Mouse (Mus musculus) yolk sac, embryonic 10.5 days (tissue): ENCODE measurements at regions not wholly inside any gene's neighbourhood (a gene's known extent, or its start where the extent isn't known, plus 50 kb on each side); places are given as distances from the start of the nearest gene placed in this dataset.

Experiments
- DNase-seq: peaks from one replicate; pipeline ENCODE4 v3.0.0-alpha.2; 2017; ENCODE audit warnings: low spot score

DNA sequence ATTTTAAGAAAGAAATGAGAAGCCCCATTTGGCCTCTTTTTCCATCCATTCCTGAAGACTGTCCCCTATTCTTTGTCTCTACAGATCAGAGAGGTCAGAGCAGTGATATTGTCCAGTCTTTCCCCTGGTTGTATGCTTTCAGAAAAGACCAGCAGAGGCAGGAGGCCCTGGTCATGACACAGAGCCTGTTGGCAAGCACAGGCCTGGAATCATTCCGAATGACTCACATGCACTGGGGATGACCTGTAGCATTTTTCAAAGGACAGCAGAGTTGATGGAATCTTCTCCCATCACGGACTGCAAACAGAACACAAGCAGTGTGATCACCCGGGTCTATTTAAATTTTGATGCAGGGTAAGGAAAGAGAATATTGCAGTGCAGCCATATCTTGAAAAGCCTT lies 50.2 kb upstream of the Nxt1 start:
- no peak for DNase-seq

DNA sequence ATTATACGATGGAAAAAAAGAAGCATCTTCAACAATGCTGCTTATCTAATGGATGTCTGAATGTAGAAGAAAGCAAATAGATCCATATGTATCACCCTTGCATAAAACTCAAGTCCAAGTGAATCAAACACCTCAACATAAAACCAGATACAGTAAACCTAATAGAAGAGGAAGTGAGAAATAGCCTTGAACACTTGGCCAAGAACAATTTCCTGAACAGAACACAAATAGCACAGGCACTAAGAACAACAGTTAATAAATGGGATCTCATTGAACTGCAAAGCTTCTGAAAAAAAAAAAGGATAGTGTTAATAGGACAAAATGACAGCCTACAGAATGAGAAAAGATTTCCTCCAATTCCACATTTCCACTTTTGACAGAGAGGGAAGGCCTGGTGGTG lies 60.5 kb upstream of the Nxt1 start:
- no peak for DNase-seq

DNA sequence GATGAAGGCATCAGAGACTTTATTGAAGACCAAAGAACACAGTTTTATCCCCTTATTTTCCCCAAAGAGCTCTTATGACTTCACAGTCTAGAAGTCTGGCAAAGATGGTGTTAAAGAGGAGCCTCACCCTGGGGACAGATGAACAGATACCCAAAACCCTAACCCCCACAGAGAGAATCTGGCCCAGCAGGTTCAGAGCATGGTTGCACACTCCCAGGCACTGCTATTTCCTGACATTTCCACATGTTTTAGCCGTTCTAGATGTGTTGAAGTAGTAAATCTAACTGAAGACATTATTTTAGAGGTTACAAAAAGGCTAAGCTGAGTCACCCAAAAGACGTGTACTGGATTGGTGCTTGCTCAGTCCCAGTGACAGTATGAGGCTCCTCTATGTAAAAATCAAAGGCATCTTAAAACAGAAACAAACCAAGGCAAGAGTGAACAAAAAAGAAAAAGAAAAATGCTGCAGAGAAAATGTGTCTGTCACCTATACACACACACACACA lies 66.9 kb upstream of the Nxt1 start:
- no peak for DNase-seq

DNA sequence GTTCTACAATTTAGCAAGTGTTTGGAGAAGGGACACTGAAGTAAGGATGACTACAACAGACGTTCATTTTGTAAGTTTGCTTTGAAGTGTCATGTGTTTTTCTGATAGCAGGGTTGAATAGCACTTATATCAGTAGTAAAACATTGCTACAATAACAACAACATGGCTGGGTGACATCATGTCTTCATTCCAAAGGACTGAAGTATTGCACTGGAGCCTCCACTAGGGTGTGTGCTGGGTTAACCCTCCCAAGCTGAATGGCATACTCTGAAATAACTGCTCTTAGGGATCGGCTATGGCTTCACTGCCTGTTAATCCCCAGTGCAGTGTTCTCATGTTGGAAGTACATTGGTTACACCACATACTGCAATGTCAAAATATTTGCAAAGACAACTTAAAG lies 68.5 kb upstream of the Nxt1 start:
- no peak for DNase-seq

DNA sequence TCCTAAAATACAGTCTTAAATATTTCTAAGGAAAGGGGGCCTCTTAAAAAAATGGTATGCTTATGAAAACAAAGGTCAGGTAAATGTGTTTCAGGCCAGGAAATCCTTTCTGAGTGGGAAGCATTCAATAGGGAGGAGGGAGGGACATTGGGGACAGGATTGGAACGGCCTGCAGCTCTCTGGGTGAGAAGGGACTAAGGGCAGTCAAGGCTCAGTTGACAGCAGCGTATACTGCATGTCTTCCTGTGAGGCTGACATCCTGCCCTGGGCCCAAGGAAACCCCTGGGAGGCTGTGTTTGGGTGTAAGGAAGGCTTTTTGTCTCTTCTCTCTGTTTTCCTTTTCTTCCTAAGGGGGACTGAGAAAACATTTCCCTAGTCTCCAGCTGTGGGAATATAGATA lies 69.1 kb upstream of the Nxt1 start:
- DNase-seq = no peak

DNA sequence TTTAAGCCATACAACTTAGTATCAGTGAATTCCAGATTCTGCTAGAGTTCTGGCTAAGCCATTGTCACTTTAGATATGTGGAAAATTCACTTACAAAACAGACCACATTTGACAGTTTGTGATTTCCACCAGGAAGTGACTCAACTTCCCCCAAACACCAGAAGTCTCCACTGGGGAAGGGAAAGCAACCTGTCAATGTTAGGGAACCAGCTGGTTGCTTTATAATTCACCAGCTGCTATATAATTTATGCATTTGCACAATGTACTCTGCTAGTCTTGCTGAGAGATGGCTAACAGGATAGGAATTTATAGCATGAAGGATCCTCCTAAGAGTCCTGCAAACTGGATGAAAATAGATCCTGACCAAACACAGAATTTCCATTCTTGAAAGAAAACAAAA lies 72.9 kb upstream of the Nxt1 start:
- DNase-seq = no peak

DNA sequence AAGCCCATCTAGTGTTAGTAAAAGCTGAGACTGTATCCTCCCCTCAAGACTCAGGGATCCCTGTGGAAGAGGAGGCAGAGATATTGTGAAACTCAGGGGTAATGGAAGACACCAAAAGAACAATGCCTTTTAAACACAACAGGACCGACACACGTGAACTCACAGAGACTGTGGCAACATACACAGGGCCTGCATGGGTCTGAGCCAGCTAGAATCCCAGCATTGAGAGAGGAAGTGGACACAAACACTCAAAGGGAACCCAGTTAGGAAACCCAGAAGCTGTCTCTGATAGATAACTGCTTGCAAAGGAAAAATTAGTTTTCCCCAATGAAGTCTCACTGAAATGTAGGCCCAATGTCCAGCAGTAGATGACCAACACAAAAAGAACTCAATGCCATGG lies 75.4 kb upstream of the Nxt1 start:
- no peak for DNase-seq

DNA sequence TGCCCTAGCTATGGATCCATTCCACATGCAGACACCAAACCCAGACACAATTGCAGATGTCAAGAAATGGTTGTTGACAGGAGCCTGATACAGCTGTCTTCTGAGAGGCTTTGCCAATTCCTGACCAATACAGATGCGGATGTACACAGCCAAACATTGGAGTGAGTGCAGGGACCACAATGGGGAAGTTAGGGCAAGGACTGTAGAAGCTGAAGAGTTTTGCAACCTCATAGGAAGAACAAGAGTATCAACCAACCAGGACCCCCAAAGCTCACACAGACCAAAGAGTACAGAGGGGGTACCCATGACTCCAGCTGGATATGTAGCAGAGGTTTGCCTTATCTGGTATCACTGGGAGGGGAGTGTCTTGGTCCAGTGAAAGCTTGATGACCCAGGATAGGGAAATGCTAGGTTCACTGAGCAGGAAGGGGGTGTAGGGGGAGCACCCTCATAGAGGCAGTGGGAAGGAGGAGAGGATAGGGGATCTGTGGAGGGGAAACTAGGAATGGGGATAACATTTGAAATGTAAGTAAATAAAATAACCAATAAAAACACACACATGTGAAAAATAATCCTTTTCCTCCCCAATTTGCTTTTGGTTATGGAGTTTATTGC lies 86.6 kb upstream of the Nxt1 start:
- no peak for DNase-seq

DNA sequence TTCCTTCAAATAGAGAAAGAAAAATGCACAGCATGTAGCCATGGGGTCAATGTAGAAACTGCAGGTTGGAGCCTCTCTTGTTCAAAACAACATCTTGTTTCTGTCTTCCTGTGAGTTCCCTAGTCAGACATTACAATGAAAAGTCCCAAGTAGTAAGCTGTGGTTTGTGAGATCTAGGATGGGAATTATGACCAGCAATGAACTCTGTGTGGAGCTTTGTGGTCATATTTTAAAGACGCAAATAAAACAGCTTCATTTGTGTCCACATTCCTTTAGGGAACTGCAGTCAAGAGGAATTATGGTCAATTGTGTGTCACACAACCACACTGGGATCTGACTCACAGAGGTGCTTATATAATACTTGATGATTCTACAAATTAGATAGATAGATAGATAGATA lies 90.2 kb upstream of the Nxt1 start:
- no peak for DNase-seq

DNA sequence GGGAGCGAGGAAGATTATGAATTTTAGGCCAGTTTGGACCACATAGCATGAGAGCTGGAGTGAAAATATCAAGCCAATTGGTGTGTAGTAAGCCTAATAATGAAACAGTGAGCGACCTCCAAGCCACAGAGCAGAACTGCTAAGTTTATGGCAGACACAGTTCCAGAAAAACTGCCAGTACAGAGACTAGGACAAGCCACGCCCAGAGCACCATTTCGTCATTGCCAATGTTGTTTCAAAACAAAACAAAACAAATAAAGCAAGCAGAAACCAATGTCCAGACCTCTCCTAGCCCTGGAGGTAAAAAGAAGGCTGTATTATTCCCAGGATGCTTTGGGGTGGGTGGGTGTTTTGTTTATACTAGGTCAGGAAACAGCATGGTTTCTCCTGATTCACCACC lies 90.7 kb upstream of the Nxt1 start:
- no peak for DNase-seq

DNA sequence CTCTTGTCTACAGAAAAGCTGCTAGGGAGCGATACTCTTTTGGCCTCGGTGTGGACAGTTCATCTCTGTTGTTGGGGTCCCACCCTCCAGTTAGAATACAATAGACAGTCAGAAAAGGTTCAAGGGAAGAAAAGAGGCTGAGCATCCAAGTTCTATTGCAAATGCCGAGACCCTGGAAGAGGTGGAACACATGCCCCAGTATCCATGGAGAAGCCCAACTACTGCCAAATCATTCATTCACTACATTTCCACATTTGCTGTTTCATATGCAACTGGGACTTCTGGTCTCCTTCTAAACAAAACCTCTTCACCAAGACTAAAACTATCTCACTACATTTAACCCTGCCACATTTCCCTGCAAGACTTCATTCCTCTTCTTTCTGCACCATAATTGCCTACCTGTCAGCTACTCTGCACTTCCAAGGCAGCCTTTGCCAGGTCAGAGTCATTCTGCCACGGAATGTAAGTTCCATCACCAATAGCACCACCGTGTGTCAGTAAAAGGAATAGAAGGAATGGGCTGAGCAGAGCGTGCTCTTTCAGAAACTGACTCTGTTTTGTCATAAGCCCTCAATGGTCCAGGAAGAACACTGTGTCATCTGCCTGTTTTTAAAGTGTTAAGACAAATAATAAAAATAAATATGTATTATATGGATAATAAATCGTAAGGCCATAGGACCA lies 92.0 kb upstream of the Nxt1 start:
- DNase-seq = no peak

DNA sequence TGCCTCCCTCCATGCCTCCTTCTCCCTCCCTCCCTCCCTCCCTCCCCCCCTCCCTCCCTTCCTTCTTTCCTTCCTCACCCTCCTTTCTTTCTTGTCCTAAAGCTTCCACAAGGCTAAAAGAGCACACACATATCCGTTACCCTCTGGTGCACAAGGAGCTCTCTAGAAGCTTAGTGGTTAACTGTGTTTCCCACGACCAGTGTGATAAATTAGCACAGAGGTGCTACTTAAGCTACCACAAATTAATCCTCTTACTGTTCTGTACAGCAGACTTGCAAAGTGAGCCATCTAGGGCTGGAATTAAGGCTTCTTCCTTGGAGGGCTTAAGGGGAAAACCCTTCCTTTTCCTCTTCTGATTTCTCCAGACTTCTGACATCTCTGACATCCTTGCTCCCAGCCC lies 92.8 kb upstream of the Nxt1 start:
- DNase-seq = no peak

DNA sequence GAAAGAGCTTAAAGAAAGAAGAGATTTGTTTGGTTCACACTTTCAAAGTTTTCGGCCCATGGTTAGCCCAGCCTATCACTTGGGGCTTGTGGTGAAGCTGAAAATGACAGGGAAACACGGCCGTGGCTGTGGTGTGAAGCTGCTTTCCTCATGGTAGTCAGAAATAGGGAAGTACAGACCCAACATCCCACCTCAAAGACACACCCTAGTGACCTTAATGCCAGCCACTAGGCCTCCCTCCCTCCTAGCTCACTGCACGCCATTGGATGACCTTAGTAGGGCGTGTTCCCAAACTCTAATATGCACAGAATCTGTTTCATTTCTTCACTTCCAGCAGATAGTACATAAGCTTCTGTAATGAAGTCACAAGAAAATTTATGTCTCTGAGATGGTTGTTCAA lies 93.4 kb upstream of the Nxt1 start:
- DNase-seq = no peak

DNA sequence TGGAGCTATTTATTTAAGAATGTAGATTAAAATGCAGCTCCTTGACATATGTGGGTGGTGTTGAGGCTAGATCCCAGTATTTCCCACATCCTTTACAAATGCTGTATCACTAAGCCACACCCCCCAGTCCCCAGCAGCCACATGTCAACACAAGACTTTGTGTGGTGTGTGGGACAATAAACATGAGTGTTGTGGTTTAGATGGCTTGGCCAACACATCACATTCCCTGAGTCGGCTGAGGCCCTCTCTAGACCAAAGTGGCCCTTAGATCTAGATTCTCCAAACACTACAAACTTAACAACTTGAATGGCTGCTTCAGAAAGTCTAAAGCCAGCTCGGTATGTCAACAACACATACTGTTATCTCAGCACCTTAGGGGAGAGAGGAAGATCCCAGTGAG lies 94.2 kb upstream of the Nxt1 start:
- no peak for DNase-seq

DNA sequence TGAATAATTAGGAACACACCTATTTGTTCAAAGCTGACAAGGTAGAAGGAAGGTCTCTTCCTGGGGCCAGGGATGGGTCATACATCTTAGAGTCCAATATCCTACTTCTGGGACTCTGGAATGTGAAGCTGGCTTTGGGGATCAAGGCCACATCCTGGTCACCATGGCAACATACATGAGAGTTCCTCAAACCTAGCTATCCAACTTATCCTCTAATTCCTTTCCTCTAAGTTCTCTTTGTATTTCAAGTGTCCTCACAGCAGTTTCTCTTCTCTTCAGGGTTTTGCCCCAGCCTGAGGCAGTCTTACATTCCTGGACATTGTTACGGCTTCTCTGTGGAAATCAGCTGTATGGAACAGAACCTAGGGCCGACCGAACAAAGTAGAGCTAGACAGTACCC lies 97.0 kb upstream of the Nxt1 start:
- no peak for DNase-seq

DNA sequence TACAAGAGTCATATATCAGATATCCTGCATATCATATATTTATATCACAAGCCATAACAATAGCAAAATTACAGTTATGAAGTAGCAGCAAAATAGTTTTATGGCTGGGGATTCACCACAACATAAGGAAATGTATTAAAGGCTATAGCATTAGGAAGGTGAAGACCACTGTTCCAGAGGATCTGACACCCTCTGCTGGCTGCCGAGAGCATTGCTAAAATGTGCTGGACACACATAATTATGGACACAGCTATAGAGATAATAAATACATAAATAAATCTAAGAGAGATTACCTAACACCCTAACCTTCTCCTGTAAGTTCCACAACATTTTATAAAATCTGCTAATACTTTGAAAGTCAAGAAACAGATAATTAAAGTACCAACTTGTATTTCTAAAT lies 100.2 kb upstream of the Nxt1 start:
- DNase-seq = no peak

DNA sequence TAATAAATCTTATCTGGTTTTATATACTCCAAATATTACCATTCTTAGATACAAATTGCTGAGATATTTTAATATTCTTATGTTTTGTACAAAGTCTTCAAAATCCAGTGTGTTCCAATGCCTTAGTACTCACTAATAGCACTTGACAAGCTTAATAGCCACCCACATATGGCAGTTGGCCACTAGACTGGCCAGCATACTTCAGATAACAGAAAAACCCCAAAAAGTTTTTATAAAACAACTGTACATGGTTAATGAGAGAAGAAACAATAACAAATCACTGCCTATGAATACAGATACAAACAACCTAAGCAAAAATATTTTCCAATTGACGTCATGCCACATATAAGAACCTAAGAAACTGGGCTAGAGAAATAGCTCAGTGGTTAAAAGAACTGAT lies 100.8 kb upstream of the Nxt1 start:
- no peak for DNase-seq

DNA sequence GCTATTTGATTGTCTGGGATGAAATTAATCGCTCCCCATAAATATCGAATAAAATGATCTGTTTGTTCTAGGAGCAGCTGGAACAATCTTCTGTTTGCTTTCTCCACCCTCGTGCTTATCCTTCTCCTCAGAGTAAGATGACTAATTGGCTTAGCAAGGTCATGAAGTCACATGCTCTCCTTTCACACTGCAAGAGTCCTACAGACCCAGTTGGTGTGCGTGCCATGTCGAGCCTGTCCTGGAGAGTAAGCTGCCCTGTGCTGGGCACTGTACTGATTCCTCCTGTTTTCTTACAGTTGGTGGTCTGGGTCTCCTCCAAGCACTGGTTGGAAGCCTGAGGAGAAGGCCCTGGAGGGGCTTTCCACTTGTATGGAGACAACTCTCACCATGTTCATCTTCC lies 101.4 kb upstream of the Nxt1 start:
- DNase-seq = no peak

DNA sequence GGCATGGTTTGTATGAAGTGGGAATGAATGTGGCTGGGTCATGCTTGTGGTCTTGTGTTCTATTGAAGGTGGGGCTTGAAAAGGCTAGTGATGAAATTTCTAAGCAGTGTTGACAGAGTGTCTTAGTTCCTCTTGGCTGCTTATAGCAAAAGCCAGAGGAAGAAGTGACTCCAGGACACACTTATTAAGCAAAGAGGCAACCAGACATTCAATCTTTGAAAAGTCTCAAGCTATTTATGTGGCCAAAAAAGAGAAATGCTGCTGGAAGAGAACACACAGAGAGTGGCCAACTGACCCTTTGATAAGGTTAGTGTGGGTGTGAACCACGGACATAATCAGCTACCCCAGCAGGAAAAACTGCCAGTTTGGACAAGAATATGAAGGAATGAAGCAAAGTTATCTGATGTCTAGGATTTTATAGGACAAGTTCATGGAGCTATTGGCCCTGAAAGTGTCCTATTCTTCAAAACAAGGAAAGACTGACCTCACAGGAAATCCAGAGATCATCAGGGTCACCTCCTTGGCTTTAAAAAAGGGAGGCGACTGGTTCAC lies 104.4 kb upstream of the Nxt1 start:
- no peak for DNase-seq

DNA sequence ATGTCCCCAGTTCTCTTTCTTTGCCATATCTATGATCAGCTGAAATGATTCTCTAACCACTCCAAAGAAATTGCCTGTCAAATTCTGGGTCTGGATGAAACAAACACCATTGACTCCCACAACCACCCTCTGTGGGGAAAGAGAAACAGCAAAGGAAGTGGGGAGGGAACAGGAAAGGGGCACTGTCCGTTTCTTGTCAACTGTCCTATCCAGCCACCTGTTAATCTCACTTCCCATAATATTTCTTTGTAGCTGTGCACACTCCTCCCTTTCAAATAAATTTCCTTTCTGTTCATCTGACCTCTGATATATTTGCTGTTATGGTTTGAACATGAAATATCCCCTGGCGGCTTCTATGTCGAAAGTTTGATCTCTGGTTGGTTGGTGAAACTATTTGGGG lies 109.0 kb upstream of the Nxt1 start:
- no peak for DNase-seq

DNA sequence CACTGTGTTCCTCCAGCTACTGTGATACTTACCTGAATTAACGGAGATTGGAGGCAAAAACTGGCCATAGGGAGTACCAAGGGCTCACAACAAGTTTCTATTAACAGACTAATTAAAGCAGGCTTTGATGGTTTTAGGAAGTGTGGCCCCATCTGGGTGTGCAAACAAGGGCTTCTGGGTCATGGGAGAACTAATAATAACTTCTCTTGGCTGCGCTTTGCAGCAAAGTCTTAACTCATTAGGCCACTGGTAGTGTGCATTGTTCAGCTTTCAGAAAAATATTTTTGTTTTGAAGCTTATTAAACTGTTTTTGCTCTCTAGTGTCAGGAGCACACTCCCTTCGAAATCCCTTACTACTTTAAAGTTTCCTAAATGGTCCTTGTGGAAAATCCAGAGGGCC lies 110.4 kb upstream of the Nxt1 start:
- no peak for DNase-seq

DNA sequence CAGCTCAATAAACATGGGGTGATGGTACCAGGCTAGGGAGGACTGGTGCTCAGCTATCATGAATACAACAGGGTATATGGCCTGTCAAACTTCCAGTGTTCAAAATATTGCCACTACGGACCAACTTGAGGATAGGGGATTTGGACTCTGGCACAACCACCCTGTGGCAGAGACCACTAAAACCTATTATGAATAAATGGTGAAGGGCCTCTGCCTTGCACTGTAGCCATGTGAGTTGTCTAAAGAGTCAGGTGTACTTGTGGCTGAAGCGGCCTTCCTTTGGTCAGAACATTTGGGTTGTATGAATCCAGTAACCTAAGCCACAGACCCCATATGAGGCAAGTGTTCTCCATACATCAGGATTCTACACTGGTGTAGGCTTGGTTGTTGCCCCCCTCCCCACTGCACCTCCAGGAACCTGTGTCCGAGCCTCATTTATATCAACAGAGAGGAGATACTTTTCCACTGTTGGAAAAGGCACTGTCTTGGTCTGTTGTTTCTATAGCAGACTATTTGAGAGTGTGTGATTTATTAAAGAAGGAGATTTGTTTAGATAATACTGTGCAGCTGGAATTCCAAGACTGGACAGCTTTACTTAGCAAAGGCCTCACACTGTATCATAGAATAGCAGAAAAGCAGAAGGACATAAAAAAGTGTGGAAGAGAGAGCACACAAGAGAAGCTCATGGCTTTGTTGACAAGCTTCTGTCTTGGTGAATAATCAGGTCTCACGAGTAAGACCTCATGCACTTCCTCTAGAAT lies 112.2 kb upstream of the Nxt1 start:
- no peak for DNase-seq

DNA sequence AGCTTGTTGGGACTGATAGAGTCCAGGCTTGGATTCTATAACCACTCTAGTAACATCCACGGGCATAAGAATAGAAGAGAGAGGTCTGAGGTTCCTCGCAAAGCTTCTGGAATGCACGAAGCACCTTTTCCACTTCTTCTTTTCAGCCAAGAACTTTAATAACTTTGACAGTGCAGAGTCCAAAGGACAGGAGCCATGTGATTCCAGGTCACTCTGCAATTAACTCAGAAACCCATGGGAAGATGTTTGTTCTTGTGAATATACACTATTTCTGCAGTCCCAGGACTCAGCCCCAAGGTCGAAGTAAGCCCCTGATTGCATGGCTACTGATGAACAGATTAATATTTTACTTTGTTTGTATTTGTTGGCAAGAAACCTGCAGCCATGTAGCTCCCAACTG lies 113.0 kb upstream of the Nxt1 start:
- DNase-seq = no peak
